Mouse (Mus musculus) left cerebral cortex, postnatal 14 days (tissue): ENCODE data around the gene Tcta. TPM values are rescaled to one million over a fixed set of nuclear protein-coding genes. Genes with fewer than 3 reads are reported as not detected.
"Not testable (repeated sequence)": the region's sequence is repeated elsewhere in the genome, so short reads cannot be mapped to it uniquely, and the experiment has no call there.

Experiments
- DNase-seq, 2 experiments: peaks; one replicate each; pipeline ENCODE4 v3.0.0; 2021 to 2022; ENCODE audit warnings: low spot score in 2 of 2, mixed read lengths in 1 of 2
- intact Hi-C: fragments of 180-260 bp; cut with DNase I; formaldehyde crosslinking; loops from one replicate; pipeline ENCODE4 v1.15.1; 2025
- total RNA-seq, 2 experiments: library from RNA; stranded (reverse); gene quantifications; 2 replicates each; pipeline ENCODE4 v1.2.3; 2021

The Tcta gene
- total RNA-seq, 2 experiments from 2014 or later, result 45.9 to 46.1 TPM

GRCm38 (mm10) chr9:108278697-108279450 is 27.1 kb downstream of the Tcta start:
- intact Hi-C loops, result loop anchor here (5.0 kb wide), 1 partner anchor 77 kb away; no protein-coding TSS in a partner anchor
- DNase-seq, result no peak

DNA sequence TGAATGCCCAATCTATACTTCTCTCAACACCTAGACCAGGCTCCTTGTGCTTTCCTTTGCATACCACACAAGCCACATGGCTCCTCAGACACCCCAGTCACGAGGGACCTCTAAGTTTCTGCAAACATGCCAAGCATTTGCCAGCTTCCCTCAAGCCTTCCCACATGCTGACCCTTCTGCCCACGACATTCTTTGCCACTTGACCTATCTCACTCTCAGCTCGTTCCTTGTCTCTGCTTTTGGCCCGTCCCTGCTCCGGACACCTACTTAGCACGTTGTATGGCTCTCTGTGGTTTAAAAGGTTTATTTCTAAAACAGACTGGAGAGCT is 30.7 kb downstream of the Tcta start:
- no peak for DNase-seq
- intact Hi-C loops, result loop anchor here (5.0 kb wide), 1 partner anchor 73 kb away; no protein-coding TSS in a partner anchor

- no peak for DNase-seq
- intact Hi-C loops, result loop anchor here (5.0 kb wide), 1 partner anchor 72 kb away; no protein-coding TSS in a partner anchor
Measured at GRCm38 (mm10) chr9:108274476-108275330, 31.3 kb downstream of the Tcta start.

DNA sequence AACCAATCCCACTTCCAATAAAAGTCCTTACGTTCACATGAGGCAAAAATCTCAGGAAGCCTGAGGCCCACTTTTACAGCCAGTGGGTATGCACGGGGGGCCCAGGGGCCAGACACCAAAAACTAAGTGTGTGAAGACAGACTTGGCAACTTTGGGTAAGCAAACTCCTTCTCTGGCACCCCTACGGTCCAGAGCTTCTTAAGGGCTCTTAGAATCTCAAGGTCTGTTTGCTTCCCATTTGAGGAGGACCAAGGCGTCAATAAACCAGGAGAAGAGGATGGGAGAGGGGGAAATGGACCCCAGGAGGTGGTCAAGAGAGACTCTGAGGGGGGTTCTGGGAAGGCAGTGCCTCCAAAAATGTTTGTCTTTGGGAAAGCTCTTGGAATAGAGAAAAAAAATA is 32.5 kb downstream of the Tcta start:
- no peak for DNase-seq
- intact Hi-C loops, result no loop called here

DNA sequence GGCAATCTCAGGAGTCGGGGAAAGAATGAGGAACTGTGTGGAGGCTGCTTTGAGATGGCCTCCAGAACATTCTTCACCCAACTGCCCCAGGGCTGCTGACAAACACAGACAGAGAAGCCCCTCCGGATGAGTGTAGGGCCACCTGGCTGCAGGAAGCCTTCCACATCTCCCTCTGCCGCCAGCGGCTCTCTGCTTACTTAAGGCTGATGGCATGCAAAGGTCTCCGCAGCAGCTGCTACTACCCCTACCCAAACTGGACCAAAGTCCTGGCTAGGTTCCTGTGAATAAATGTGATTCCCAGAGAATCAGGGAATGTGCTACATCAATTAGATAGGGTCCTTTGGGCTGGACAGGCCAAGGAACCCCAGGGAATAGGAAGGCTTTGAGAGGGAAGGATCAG is 33.3 kb downstream of the Tcta start:
- intact Hi-C loops, result no loop called here
- DNase-seq, result no peak

DNA sequence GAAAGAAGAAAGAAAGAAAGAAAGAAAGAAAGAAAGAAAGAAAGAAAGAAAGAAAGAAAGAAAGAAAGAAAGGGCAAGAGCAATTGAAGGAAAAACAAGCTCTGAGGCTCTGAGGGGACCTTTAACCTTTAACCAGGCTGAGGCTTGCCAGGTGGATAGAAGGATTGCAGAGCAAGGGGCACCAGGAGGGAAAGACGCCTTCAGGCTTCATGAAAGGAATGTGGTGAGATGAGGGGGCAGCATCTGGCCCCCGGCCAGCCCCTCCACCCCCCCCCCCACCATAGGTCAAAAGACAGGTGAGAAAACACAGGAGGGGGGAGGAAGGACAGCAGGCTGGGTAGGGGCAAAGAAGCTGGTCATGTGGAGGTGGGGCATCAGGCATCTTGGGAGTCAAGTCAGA is 34.0 kb downstream of the Tcta start:
- DNase-seq, result no peak
- intact Hi-C loops, result no loop called here

DNA sequence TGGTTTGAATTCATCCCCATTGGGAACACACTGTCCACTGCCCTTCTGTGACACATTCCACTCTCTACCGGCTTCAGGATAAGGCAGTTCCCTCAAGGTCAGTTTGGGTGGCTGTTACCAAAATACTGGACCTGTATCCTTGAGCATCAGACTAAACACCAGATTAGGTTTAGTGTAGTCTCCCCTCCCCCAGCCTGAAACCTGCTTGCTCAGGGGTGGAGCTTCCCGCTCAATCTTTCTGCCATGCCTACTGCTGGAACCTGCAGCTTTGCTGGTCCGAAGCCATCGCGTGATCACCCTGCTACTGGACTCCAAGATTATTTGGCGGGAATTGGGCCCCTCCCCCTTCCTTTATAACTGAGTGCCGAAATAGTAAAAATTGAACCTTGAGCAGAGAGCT is 37.3 kb downstream of the Tcta start:
- intact Hi-C loops, DNase-seq: not testable (repeated sequence)

DNA sequence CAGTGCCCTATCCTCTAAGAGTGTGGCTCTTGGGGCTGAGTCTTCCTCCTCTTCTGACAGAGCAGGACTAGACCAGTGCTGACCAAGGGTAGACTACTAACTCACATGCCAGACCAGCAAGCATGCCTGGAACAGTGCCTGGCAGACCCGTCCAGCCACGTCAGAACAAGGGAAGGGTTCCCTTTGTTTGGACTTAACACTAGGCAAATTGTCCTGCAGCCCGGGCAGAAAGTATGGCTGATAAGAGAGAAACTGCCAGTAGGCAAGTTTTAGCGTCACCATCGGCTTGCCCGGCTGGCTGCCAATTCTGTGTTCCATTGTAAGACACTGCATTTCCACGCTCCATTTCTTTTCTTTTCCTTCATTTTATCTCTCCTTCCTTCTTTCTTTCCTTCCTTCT is 38.3 kb downstream of the Tcta start:
- no peak for DNase-seq
- intact Hi-C loops, result no loop called here

DNA sequence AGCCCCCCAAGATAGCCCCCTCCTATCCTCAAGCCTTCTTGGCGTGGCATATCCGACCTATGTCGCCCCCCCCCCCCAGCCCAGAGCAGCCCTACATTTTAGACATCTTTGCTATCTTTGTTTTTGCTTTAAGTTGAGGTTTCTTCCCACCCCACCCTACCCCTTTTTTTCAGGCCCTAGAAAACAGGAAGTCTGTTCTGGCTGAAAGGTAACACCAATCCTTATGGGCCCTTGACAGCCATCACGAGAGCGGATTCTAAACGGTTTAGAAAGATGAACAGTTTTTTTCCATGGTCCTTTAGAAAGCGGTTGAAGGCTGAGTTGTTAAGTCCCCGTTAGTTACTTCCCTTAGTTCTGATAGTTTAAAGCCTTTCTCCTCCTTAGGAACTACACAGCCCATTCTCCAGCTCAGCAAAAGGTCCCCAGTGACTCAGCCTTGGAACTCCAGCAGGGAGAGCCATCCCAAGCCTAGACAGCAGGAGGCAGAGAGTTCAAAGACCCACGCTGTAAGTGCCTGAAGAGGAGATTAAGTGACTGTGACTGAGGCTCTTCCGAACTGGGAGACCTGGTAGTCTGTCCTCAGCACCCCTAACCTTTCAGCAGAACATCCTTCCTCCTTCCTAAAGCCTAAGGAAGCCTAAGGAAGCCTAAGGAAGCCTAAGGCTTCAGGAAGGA is 39.6 kb downstream of the Tcta start:
- DNase-seq, result no peak
- intact Hi-C loops, result no loop called here

DNA sequence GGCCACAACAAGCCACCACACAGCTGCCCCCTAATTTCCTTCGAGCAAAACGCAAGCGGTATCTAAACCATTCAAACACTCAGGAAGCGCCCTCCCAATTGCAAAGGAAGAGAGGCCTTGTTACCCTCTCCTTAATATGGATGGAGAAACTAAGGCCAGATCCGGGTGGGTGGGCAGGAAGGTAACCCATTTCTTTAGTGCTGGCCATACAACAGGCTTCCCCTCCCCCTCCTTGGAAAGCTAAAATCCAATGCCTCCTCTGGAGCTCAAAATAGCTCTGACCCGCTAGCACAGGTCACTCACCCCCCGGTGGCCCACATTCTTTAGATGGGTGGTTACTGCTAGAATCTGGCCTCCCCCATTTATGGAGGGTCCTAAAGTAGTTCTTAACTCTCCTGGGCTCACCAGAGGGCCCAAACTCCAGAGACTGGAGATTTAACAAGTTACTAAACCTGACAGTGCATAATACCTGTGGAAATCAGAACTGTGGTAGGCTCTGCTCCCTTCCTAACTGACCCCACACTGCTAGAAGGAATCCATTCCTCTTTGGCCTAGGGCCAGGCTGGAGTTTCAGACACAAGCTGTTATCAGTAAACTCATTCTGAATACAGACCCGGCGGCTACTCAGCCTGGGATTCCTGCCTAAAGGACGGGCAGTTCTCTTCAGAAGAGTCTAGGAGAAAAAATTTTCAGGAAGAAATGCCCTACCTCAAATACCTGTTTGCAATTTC is 41.6 kb downstream of the Tcta start:
- intact Hi-C loops, result loop anchor here (5.0 kb wide), 1 partner anchor 42 kb away; no protein-coding TSS in a partner anchor
- peak in 1 of 2 experiments; percentile 41 for DNase-seq

GRCm38 (mm10) chr9:108263690-108264190 is 42.2 kb downstream of the Tcta start, which contains the start of gene Dag1:
TSS of gene Dag1 (minus strand) at chr9:108263958.
- intact Hi-C loops, result loop anchor here (5.0 kb wide), 1 partner anchor 41 kb away; no protein-coding TSS in a partner anchor
- DNase-seq, result peak; percentile 98

- intact Hi-C loops, result loop anchor here (5.0 kb wide), 1 partner anchor 41 kb away; no protein-coding TSS in a partner anchor
Measured at GRCm38 (mm10) chr9:108263131-108263681, 42.8 kb downstream of the Tcta start.

DNA sequence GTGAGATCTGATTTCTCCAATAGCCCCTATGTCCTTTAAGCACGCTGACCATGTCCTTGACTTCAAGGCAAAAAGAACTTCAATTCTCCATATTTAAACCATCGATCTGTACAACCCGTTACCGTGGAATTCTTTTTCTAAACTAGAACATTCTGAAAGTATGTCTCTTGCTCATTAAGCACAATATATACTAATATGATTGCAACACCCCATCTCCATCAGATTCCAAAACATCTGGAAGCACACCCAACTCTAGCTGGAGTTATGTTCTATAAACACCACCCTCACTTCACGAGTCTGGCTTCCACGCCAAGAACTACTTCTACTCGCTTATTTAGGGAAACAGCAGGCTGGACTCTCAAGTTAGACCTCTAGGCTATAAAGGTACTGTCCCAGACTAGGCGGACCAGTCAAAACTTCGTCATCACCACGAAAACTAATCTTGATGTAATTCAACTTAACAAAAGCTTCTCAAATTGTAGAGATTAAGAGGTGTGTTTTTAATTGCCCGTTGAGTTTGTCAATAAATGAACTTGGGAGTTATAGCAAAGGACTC is 43.4 kb downstream of the Tcta start:
- intact Hi-C loops, result loop anchor here (5.0 kb wide), 1 partner anchor 40 kb away; no protein-coding TSS in a partner anchor
- DNase-seq, result no peak

More at GRCm38 (mm10) chr9:108263131-108263681, 42.8 kb downstream of the Tcta start:
- peak; percentile 35 to 43 for DNase-seq

- intact Hi-C loops, result loop anchor here (5.0 kb wide), 1 partner anchor 40 kb away; no protein-coding TSS in a partner anchor
- no peak for DNase-seq
Measured at GRCm38 (mm10) chr9:108261865-108262264, 44.1 kb downstream of the Tcta start.

DNA sequence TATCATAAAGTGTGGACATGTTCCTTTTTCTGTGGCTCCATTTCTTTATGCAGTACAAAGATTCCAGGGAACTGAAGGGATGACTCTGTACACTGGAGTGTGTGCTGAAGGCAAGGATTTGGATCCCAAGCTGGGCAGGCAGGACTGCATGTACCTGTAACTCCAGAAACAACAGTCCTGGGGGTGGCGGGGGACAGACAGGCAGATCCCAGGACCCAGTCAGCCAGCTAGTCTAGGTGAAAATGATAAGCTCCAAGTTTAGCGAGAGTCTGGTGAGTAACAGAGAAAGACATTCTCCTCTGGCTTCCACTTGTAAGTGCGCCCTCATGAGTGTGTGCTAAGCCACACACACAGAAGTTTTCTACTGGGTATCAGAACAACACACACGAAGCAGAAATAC is 45.4 kb downstream of the Tcta start:
- no peak for DNase-seq
- intact Hi-C loops, result loop anchor here (5.0 kb wide), 1 partner anchor 38 kb away; no protein-coding TSS in a partner anchor
